Mouse (Mus musculus) CH12.LX (cell line): ENCODE data around the gene Rsph9. TPM values are rescaled to one million over a fixed set of nuclear protein-coding genes. Genes with fewer than 3 reads are reported as not detected.

Experiments
- DNase-seq: peaks from one replicate; pipeline ENCODE4 v3.0.0-alpha.2; 2013; ENCODE audit errors: extremely low read depth
- H3K27ac ChIP-seq: 2 replicates; pipeline ENCODE4 v1.5.1; 2012; ENCODE audit warnings: low read depth, mild to moderate bottlenecking, control low read depth, moderate library complexity; ENCODE audit not compliant: insufficient read depth
- H3K27me3 ChIP-seq: replicated peaks from 2 replicates; pipeline ENCODE3; 2012; ENCODE audit warnings: inconsistent platforms
- H3K36me3 ChIP-seq, 2 experiments: replicated peaks in 1 of 2; 2 replicates each; pipeline versions ENCODE3 to v1.6.1; 2012; ENCODE audit warnings: inconsistent platforms in 1 of 2, low read length in 1 of 2, mild to moderate bottlenecking in 1 of 2, mixed read lengths in 1 of 2, moderate library complexity in 1 of 2; ENCODE audit not compliant: control insufficient read depth in 1 of 2, insufficient read depth in 1 of 2
- H3K4me1 ChIP-seq, 2 experiments: 2 replicates each; pipeline ENCODE4 v1.6.1; 2012; ENCODE audit warnings: inconsistent platforms in 1 of 2, moderate library complexity in 1 of 2; ENCODE audit not compliant: insufficient read depth in 2 of 2, control insufficient read depth in 1 of 2
- H3K4me2 ChIP-seq: 2 replicates; pipeline ENCODE4 v1.6.1; 2012; ENCODE audit warnings: low read depth, mild to moderate bottlenecking, control low read depth; ENCODE audit not compliant: poor library complexity, insufficient read depth, severe bottlenecking
- H3K4me3 ChIP-seq, 3 experiments: fragments of 150-350 bp in 1 of 3; sonication (generic) in 1 of 3; replicated peaks in 1 of 3; 2 replicates each; pipeline versions ENCODE3 to v1.5.1; 2011 to 2012; ENCODE audit warnings: low read depth in 2 of 3, low read length in 2 of 3, mild to moderate bottlenecking in 2 of 3, moderate library complexity in 2 of 3, control low read depth in 1 of 3, improper control_type of control experiment in 1 of 3, inconsistent platforms in 1 of 3, mixed read lengths in 1 of 3; ENCODE audit not compliant: poor library complexity in 1 of 3
- H3K79me2 ChIP-seq: replicated peaks from 2 replicates; pipeline ENCODE4 v1.6.1; 2012; ENCODE audit warnings: mild to moderate bottlenecking, moderate library complexity; ENCODE audit not compliant: control insufficient read depth, poor library complexity, insufficient read depth, severe bottlenecking; ENCODE audit errors: extremely low read depth
- H3K9ac ChIP-seq: 2 replicates; pipeline ENCODE4 v1.6.1; 2012; ENCODE audit warnings: low read depth, mild to moderate bottlenecking, control low read depth, moderate library complexity; ENCODE audit not compliant: insufficient read depth
- H3K9me3 ChIP-seq: replicated peaks from 2 replicates; pipeline ENCODE3; 2012; ENCODE audit warnings: low read length, inconsistent platforms, mixed read lengths
- CHD1 ChIP-seq: IDR thresholded peaks from 2 replicates; pipeline ENCODE4 v1.6.1; 2012; ENCODE audit warnings: low read depth, low read length, improper control_type of control experiment, inconsistent platforms
- CHD2 ChIP-seq: IDR thresholded peaks from 2 replicates; pipeline ENCODE4 v1.6.1; 2011; ENCODE audit warnings: low read length, improper control_type of control experiment
- CTCF ChIP-seq, 2 experiments: IDR thresholded peaks in 1 of 2; conservative IDR thresholded peaks in 1 of 2; 2 replicates each; pipeline ENCODE4 v1.5.1; 2011 to 2012; ENCODE audit warnings: low read depth in 2 of 2, low read length in 2 of 2, improper control_type of control experiment in 1 of 2, inconsistent platforms in 1 of 2, mild to moderate bottlenecking in 1 of 2, moderate library complexity in 1 of 2
- ETS1 ChIP-seq: conservative IDR thresholded peaks from 2 replicates; pipeline ENCODE4 v1.6.1; 2012; ENCODE audit warnings: low read depth, mild to moderate bottlenecking, inconsistent platforms, low read length, improper control_type of control experiment, moderate library complexity
- GABPA ChIP-seq: IDR thresholded peaks from 2 replicates; pipeline ENCODE4 v1.6.1; 2012; ENCODE audit warnings: low read depth, low read length, improper control_type of control experiment, inconsistent platforms; ENCODE audit not compliant: insufficient replicate concordance
- IRF4 ChIP-seq: IDR thresholded peaks from 2 replicates; pipeline ENCODE4 v1.6.1; 2014; ENCODE audit warnings: low read depth, mild to moderate bottlenecking, inconsistent platforms, low read length, improper control_type of control experiment
- KAT2A ChIP-seq: IDR thresholded peaks from 2 replicates; pipeline ENCODE4 v1.6.1; 2012; ENCODE audit warnings: low read length, improper control_type of control experiment, inconsistent platforms; ENCODE audit not compliant: insufficient replicate concordance
- MAFK ChIP-seq: IDR thresholded peaks from 2 replicates; pipeline ENCODE4 v1.6.1; 2011; ENCODE audit warnings: low read length, improper control_type of control experiment; ENCODE audit not compliant: insufficient replicate concordance
- MAX ChIP-seq: IDR thresholded peaks from 2 replicates; pipeline ENCODE4 v1.6.1; 2011; ENCODE audit warnings: low read length, improper control_type of control experiment
- MAZ ChIP-seq: IDR thresholded peaks from 2 replicates; pipeline ENCODE4 v1.6.1; 2012; ENCODE audit warnings: low read depth, mild to moderate bottlenecking, inconsistent platforms, low read length, improper control_type of control experiment, moderate library complexity
- NRF1 ChIP-seq: IDR thresholded peaks from 2 replicates; pipeline ENCODE4 v1.6.1; 2014; ENCODE audit warnings: low read depth, mild to moderate bottlenecking, inconsistent platforms, low read length, improper control_type of control experiment, moderate library complexity
- PAX5 ChIP-seq: IDR thresholded peaks from 2 replicates; pipeline ENCODE4 v1.6.1; 2012; ENCODE audit warnings: low read length, inconsistent platforms, mixed read lengths
- SIN3A ChIP-seq: IDR thresholded peaks from 2 replicates; pipeline ENCODE4 v1.6.1; 2012; ENCODE audit warnings: low read length, improper control_type of control experiment, inconsistent platforms
- TBP ChIP-seq: conservative IDR thresholded peaks from 2 replicates; pipeline ENCODE4 v1.6.1; 2011; ENCODE audit warnings: low read depth, low read length, improper control_type of control experiment
- USF1 ChIP-seq: IDR thresholded peaks from 2 replicates; pipeline ENCODE4 v1.6.1; 2014; ENCODE audit warnings: low read depth, mild to moderate bottlenecking, inconsistent platforms, low read length, improper control_type of control experiment
- USF2 ChIP-seq: conservative IDR thresholded peaks from 2 replicates; pipeline ENCODE4 v1.6.1; 2011; ENCODE audit warnings: low read depth, low read length, improper control_type of control experiment
- dilution Hi-C: fragments of 300-500 bp; cut with MboI; formaldehyde crosslinking; loops from 2 replicates; pipeline ENCODE4 v1.14.3; 2020; ENCODE audit warnings: low sequenced_read_pairs; ENCODE audit not compliant: extremely low pct_unique_long_range_greater_than_20kb, extremely low pct_ligation_motif_present
- in situ Hi-C: fragments of 300-500 bp; cut with MboI; formaldehyde crosslinking; loops from 3 replicates; pipeline ENCODE4 v1.14.3; 2019; ENCODE audit warnings: low sequenced_read_pairs, low pct_ligation_motif_present, low pct_unique_long_range_greater_than_20kb, mixed read lengths
- polyA plus RNA-seq: library from polyadenylated mRNA; unstranded; fragments of >175 nt; gene quantifications from 2 replicates; pipeline ENCODE4 v1.2.1, GENCODE M21; 2012; ENCODE audit warnings: low read depth; ENCODE audit not compliant: insufficient read length
- total RNA-seq, 2 experiments: library from RNA; depleted of rRNA; stranded (reverse); fragments of 300-350 nt in 1 of 2; fragments of >200 nt in 1 of 2; gene quantifications; 2 replicates each; pipeline ENCODE4 v1.2.3; 2012 to 2014

Gene Rsph9
- total and polyA plus RNA-seq, 3 experiments = 0.61 to 1.1 TPM; not detected in 1

GRCm38 (mm10) chr17:46080388-46080787, 63.6 kb downstream of the Rsph9 start:
- H3K79me2 ChIP-seq = no peaks in the 10 kb centered on the region
- no peaks in the 10 kb centered on the region for H3K36me3 ChIP-seq
- TF ChIP-seq CTCF (conservative IDR thresholded peaks at IDR 0.05 in 1 of 2, IDR thresholded peaks at IDR 0.05 in 1 of 2; ENCODE audit: low read depth in 2 of 2, low read length in 2 of 2) (no peak), IRF4 (no peak), CHD1 (no peak)
- dilution Hi-C loops = no loop called here
- no peak for DNase-seq
- H3K4me1 ChIP-seq = peaks cover 0 to 6% of the 10 kb centered on the region in 2 experiments; a peak in 2 of 4 replicates
- no peak overlapping the region for H3K4me2 ChIP-seq
- H3K9me3 ChIP-seq = peaks cover 9% of the 10 kb centered on the region
- in situ Hi-C loops = no loop called here
- H3K4me3 ChIP-seq = no peak overlapping the region
- no peak overlapping the region for H3K9ac ChIP-seq
- no peak overlapping the region for H3K27ac ChIP-seq
- H3K27me3 ChIP-seq = peaks cover 63% of the 10 kb centered on the region

- H3K9ac ChIP-seq = no peak overlapping the region
- no peak overlapping the region for H3K27ac ChIP-seq
- no peaks in the 10 kb centered on the region for H3K79me2 ChIP-seq
- H3K4me3 ChIP-seq = no peak overlapping the region
- H3K4me2 ChIP-seq = no peak overlapping the region
- TF ChIP-seq USF2 = no peak
- TF ChIP-seq NRF1 = no peak
- peak in 1 of 2 experiments; percentile 7; a peak in 1 of 4 replicates for TF ChIP-seq CTCF (conservative IDR thresholded peaks at IDR 0.05 in 1 of 2, IDR thresholded peaks at IDR 0.05 in 1 of 2; ENCODE audit: low read depth in 2 of 2, low read length in 2 of 2)
- dilution Hi-C loops (no loop called here), in situ Hi-C loops (no loop called here)
- H3K36me3 ChIP-seq = no peaks in the 10 kb centered on the region
- H3K9me3 ChIP-seq = peaks cover 9% of the 10 kb centered on the region
- DNase-seq = no peak
- peaks cover 7 to 20% of the 10 kb centered on the region in 2 experiments; a peak in 3 of 4 replicates for H3K4me1 ChIP-seq
- peaks cover 49% of the 10 kb centered on the region for H3K27me3 ChIP-seq
Observed at GRCm38 (mm10) chr17:46079037-46079436, 65.0 kb downstream of the Rsph9 start.

DNA sequence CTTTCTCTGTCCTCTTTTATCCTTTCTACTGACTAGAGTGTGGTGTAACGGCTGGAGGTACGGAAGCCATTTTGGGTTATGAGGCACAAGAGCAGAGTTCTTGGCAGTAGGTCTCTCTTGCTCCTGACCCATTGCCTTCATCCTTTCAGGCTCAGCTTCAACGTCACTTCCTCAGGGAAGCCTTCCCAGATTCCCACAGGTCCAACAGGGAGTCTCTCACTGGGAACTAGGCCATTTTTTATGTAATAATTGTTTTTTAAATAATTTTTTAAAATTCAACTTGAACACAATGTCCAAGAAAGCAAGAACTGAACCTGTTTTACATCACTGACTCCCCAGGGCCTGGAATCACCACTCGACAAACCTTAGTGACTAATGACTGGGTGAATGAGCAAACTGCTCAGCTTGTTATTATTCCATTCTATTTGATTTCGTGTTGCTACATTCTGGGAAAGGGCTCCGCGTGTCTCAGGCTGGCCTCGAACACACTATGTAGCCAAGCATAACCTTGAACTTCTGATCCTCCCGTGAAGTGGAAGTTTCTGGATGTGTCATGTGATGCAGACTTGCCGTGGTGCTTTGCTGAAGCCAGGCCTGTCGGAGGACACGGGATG, 66.0 kb downstream of the Rsph9 start:
- no peak overlapping the region for H3K4me2 ChIP-seq
- TF ChIP-seq TBP = no peak
- dilution Hi-C loops (no loop called here), in situ Hi-C loops (no loop called here)
- DNase-seq = no peak
- no peak overlapping the region for H3K27ac ChIP-seq
- H3K36me3 ChIP-seq = no peaks in the 10 kb centered on the region
- no peaks in the 10 kb centered on the region for H3K79me2 ChIP-seq
- peaks cover 9% of the 10 kb centered on the region for H3K9me3 ChIP-seq
- no peak overlapping the region for H3K9ac ChIP-seq
- H3K27me3 ChIP-seq = peaks cover 54% of the 10 kb centered on the region
- H3K4me3 ChIP-seq = no peak overlapping the region
- H3K4me1 ChIP-seq = peaks cover 14 to 30% of the 10 kb centered on the region in 2 experiments; a peak in 3 of 4 replicates

GRCm38 (mm10) chr17:46076260-46076551, 67.8 kb downstream of the Rsph9 start:
- in situ Hi-C loops (no loop called here), dilution Hi-C loops (no loop called here)
- TF ChIP-seq NRF1 (no peak), KAT2A (no peak), SIN3A (no peak), CHD1 (no peak), CHD2 (no peak), MAX (no peak), ETS1 (no peak), GABPA (no peak), PAX5 (no peak), USF1 (no peak), MAFK (no peak), MAZ (no peak)
- Histone ChIP-seq H3K4me2 (no peak overlapping the region), H3K9me3 (peaks cover 7% of the 10 kb centered on the region), H3K9ac (no peak overlapping the region), H3K27ac (no peak overlapping the region), H3K36me3 (no peaks in the 10 kb centered on the region), H3K4me3 (no peak overlapping the region), H3K79me2 (no peaks in the 10 kb centered on the region), H3K27me3 (peaks cover 51% of the 10 kb centered on the region), H3K4me1 (peaks cover 14 to 30% of the 10 kb centered on the region in 2 experiments; a peak in 3 of 4 replicates)
- DNase-seq = no peak
